Comparison of ENCODE assay signal across 13 mouse cellular contexts in the genomic region with DNA sequence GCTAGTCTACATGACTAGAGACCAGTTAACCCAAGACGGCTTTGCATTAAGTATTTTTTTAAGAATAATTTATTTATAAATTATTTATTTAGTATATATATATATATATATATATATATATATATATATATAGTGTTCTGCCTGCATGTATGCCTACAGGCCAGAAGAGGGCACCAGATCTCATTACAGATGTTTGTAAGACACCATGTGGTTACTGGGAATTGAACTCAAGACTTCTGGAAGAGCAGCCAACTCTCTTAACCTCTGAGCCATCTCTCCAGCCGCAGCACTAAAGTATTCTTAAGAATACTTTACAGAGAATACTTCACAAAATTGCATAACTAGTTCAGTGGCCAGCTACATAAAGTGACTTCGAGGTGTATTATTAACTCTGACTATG. TPM values are rescaled to one million over a fixed set of nuclear protein-coding genes. Genes with fewer than 3 reads are reported as not detected.
DNase-seq lines count a peak whose midpoint lies in the region; ATAC-seq and TF ChIP-seq lines count a peak whose summit lies in the region.
"Had no signal": no experiment of that assay in that cellular context is flagged by ENCODE, and none has a peak within 500 bp of the region (broad histone marks: within the 10 kb centered on the region; RNA-seq: fewer than 3 reads in every experiment).

No protein-coding gene starts in this region.

- no peak overlapping the region for H3K27ac ChIP-seq in left cerebral cortex, adult 2 months
- H3K27ac ChIP-seq in intestine, embryonic 16.5 days (ENCODE audit: low read length): no peak overlapping the region

- no peaks in the 10 kb centered on the region for H3K27me3 ChIP-seq in intestine, embryonic 16.5 days (replicated peaks; ENCODE audit: control insufficient read depth, insufficient read depth, low read length)

- no peaks in the 10 kb centered on the region for H3K4me1 ChIP-seq in intestine, embryonic 16.5 days (ENCODE audit: control insufficient read depth, insufficient read depth, low read length)

- DNase-seq in CD4-positive, CD25-positive, alpha-beta regulatory T cell, adult 2 months (ENCODE audit: low read depth, low spot score): peak; percentile 38
- no peak for DNase-seq in left cerebral cortex, adult 2 months (ENCODE audit: extremely low spot score in 1 of 2, low spot score in 2 of 2)
- DNase-seq in left cerebral cortex, adult 18-20 months (ENCODE audit: low spot score in 2 of 2): no peak
- peak; percentile 56 for DNase-seq in 3T3-L1 (ENCODE audit: low read depth, low spot score)
- peak; percentile 43 for DNase-seq in ZHBTc4 (ENCODE audit: low read depth, low spot score)
- DNase-seq: adrenal gland, postnatal 14 days; kidney, postnatal 25 days; liver had no signal

- H3K9me3 ChIP-seq in intestine, embryonic 16.5 days (ENCODE audit: control insufficient read depth, low read length): no peaks in the 10 kb centered on the region

- no peak overlapping the region for H3K4me2 ChIP-seq in intestine, embryonic 16.5 days (ENCODE audit: low read depth, low read length)

- peak; percentile 44 for TF ChIP-seq CTCF in left cerebral cortex, adult 2 months (IDR thresholded peaks at IDR 0.05)

- H3K4me3 ChIP-seq in left cerebral cortex, adult 2 months: no peak overlapping the region
- H3K4me3 ChIP-seq in intestine, embryonic 16.5 days (ENCODE audit: low read length): no peak overlapping the region
- H3K4me3 ChIP-seq: myocyte had no signal

- no peak for ATAC-seq in CD4-positive, CD25-positive, alpha-beta regulatory T cell, adult 4 months
- no peak for ATAC-seq in monocyte, adult 5-6 weeks (replicated peaks; ENCODE audit: insufficient number of reproducible peaks, low FRiP score, low TSS enrichment, poor library complexity, severe bottlenecking)
- ATAC-seq in intestine, embryonic 16.5 days: no peak

- no peak overlapping the region for H3K9ac ChIP-seq in intestine, embryonic 16.5 days (ENCODE audit: low read depth, low read length)

- no peaks in the 10 kb centered on the region for H3K36me3 ChIP-seq in intestine, embryonic 16.5 days (ENCODE audit: control insufficient read depth, insufficient read depth, low read length)

- intact Hi-C loops in left cerebral cortex, adult 2 months (cut with DNase I): no loop called here

- 86% methylated on average over 3 of the region's 3 CpGs for WGBS in intestine, embryonic 16.5 days

RNA-seq across cellular contexts. Expression of gene Smpd1, which starts 20.0 kb away (rescaled TPM):
- 10 to 100 TPM; 21.6 to 25.9 TPM for polyA plus RNA-seq in CD4-positive, CD25-positive, alpha-beta regulatory T cell, adult 4 months (2017; shearing (Covaris generic))
- 100 to 1,000 TPM in 1 of 2 experiments, 10 to 100 TPM in 1; 96.9 to 107 TPM for total RNA-seq in left cerebral cortex, adult 2 months (2021)
- total RNA-seq in left cerebral cortex, adult 18-20 months (2021): 100 to 1,000 TPM in 1 of 2 experiments, 10 to 100 TPM in 1; 99.9 to 111 TPM
- total RNA-seq in monocyte, adult 5-6 weeks (2017): 20.2 to 29.2 TPM (median 28.0 TPM) in 3 replicates
- 32.8 and 33.0 TPM in 2 replicates for polyA plus RNA-seq in intestine, embryonic 16.5 days (2015; fragmentation: Nextera tagmentation; extraction: Ambion mirVana)

RNA-seq across cellular contexts. Expression of gene Apbb1, which starts 47.3 kb away (rescaled TPM):
- 10 to 100 TPM in 1 of 2 experiments, 1 to 10 TPM in 1; 7.5 to 10.2 TPM for polyA plus RNA-seq in CD4-positive, CD25-positive, alpha-beta regulatory T cell, adult 4 months (2017; shearing (Covaris generic))
- 100 to 1,000 TPM; 440 to 458 TPM for total RNA-seq in left cerebral cortex, adult 2 months (2021)
- total RNA-seq in left cerebral cortex, adult 18-20 months (2021): 100 to 1,000 TPM; 469 to 485 TPM
- total RNA-seq in monocyte, adult 5-6 weeks (2017): 6.0 to 25.3 TPM (median 10.9 TPM) in 3 replicates
- polyA plus RNA-seq in intestine, embryonic 16.5 days (2015; fragmentation: Nextera tagmentation; extraction: Ambion mirVana): 29.2 and 35.2 TPM in 2 replicates

RNA-seq across cellular contexts. Expression of gene Cavin3, which starts 52.1 kb away (rescaled TPM):
- polyA plus RNA-seq in CD4-positive, CD25-positive, alpha-beta regulatory T cell, adult 4 months (2017; shearing (Covaris generic)): under 1 TPM in 1 of 2 experiments, not detected in 1; 0.19 TPM
- 10 to 100 TPM; 17.9 to 18.7 TPM for total RNA-seq in left cerebral cortex, adult 2 months (2021)
- 10 to 100 TPM; 17.9 to 19.8 TPM for total RNA-seq in left cerebral cortex, adult 18-20 months (2021)
- total RNA-seq in monocyte, adult 5-6 weeks (2017): not detected in 3 replicates
- 80.5 and 86.6 TPM in 2 replicates for polyA plus RNA-seq in intestine, embryonic 16.5 days (2015; fragmentation: Nextera tagmentation; extraction: Ambion mirVana)
- total RNA-seq: megakaryocyte, adult 5-6 weeks had no signal

Comparison
In these comparisons a context has a peak if more than half of its experiments do, and no peak if none do; other contexts are left out.
1. DNase-seq: peak in CD4-positive, CD25-positive, alpha-beta regulatory T cell, adult 2 months (single experiment), 3T3-L1 (single experiment) and ZHBTc4 (single experiment); none in left cerebral cortex, adult 2 months (0 of 2) and left cerebral cortex, adult 18-20 months (0 of 2).
2. RNA of gene Apbb1, which starts 47.3 kb away (total RNA-seq): 469 to 485 TPM in left cerebral cortex, adult 18-20 months and 440 to 458 TPM in left cerebral cortex, adult 2 months; 6.0 to 25.3 TPM in monocyte, adult 5-6 weeks; every median in the first group is over 10 times any median in the second.
3. RNA of gene Cavin3, which starts 52.1 kb away (total RNA-seq): 17.9 to 19.8 TPM in left cerebral cortex, adult 18-20 months and 17.9 to 18.7 TPM in left cerebral cortex, adult 2 months; not detected in monocyte, adult 5-6 weeks; every median in the first group is over 10 times any median in the second.